Mouse (Mus musculus) embryonic fibroblast, embryonic 13.5 days (primary cell): Measurements from ENCODE around the gene Pla2g2f.

Source experiments
- CTCF ChIP-seq: IDR thresholded peaks from 2 replicates; pipeline ENCODE4 v1.5.1; 2011; ENCODE audit warnings: mild to moderate bottlenecking, control low read depth, low read length, moderate library complexity, borderline replicate concordance; ENCODE audit not compliant: insufficient read depth
- POLR2A ChIP-seq: IDR thresholded peaks from 2 replicates; pipeline ENCODE4 v1.6.1; 2011; ENCODE audit warnings: low read depth, mild to moderate bottlenecking, control low read depth, low read length, moderate library complexity

DNA sequence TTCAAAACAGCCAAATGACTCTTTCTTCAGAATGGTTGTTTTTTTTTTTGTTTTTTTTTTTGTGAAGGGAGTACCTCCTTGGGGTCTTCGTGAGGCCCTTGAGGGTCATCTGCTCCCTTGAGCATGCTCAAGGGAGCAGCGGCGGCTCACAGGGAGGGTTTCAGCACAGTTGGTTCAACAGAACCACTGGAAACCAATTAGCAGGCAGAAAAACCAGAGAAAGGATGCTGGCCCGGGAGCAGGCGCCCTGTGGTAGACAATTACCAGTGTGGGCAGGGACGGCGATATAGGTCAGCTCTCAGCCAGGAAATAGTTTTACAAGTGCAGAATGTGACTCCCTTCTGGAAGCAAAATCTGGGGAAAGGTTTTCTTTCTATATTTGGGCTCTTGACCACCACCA lies 53.8 kb downstream of the Pla2g2f start:
- TF ChIP-seq CTCF (no peak), POLR2A (no peak)
